Comparison of ENCODE assay signal across 24 mouse cellular contexts in genomic region chr9:98487273-98487672, GRCm38 (mm10). TPM values are rescaled to one million over a fixed set of nuclear protein-coding genes. Genes with fewer than 3 reads are reported as not detected.
DNase-seq lines count a peak whose midpoint lies in the region; ATAC-seq lines count a peak whose summit lies in the region.
"Had no signal": no experiment of that assay in that cellular context is flagged by ENCODE, and none has a peak within 500 bp of the region (broad histone marks: within the 10 kb centered on the region; RNA-seq: fewer than 3 reads in every experiment).

No protein-coding gene starts in this region.

- no peak for ATAC-seq in kidney, embryonic 15.5 days (replicated peaks; ENCODE audit: low FRiP score)
- ATAC-seq: forebrain, embryonic 15.5 days; hindbrain, postnatal 0 days; intestine, embryonic 16.5 days; liver, embryonic 12.5 days had no signal

- H3K9me3 ChIP-seq in heart, embryonic 10.5 days = no peaks in the 10 kb centered on the region
- no peaks in the 10 kb centered on the region for H3K9me3 ChIP-seq in kidney, embryonic 15.5 days (replicated peaks)
- H3K9me3 ChIP-seq: embryonic facial prominence, embryonic 10.5 days; forebrain, embryonic 15.5 days; limb, embryonic 12.5 days; liver, embryonic 12.5 days; midbrain, embryonic 10.5 days; neural tube, embryonic 15.5 days had no signal

- peaks cover 22% of the 10 kb centered on the region for H3K4me1 ChIP-seq in heart, embryonic 10.5 days
- H3K4me1 ChIP-seq in kidney, embryonic 15.5 days = peaks cover 7% of the 10 kb centered on the region
- H3K4me1 ChIP-seq: forebrain, embryonic 15.5 days; midbrain, embryonic 10.5 days; neural tube, embryonic 15.5 days had no signal

- H3K4me2 ChIP-seq in kidney, embryonic 15.5 days = no peak overlapping the region
- H3K4me2 ChIP-seq: forebrain, embryonic 15.5 days; heart, embryonic 11.5 days; limb, embryonic 12.5 days; liver, embryonic 12.5 days; neural tube, embryonic 15.5 days had no signal

- no peaks in the 10 kb centered on the region for H3K27me3 ChIP-seq in heart, embryonic 10.5 days (ENCODE audit: insufficient read depth, poor library complexity, severe bottlenecking)
- H3K27me3 ChIP-seq in kidney, embryonic 15.5 days = no peaks in the 10 kb centered on the region
- H3K27me3 ChIP-seq: forebrain, embryonic 15.5 days; limb, embryonic 12.5 days; liver, embryonic 12.5 days had no signal

- 68% methylated on average over 6 of the region's 6 CpGs for WGBS in heart, embryonic 10.5 days
- WGBS in kidney, embryonic 15.5 days = 55% methylated on average over 6 of the region's 6 CpGs

- H3K4me3 ChIP-seq in heart, embryonic 10.5 days = no peak overlapping the region
- H3K4me3 ChIP-seq in kidney, embryonic 15.5 days (replicated peaks) = no peak overlapping the region
- H3K4me3 ChIP-seq: embryonic facial prominence, embryonic 10.5 days; forebrain, embryonic 15.5 days; layer of hippocampus, adult 2 months; limb, embryonic 12.5 days; liver, embryonic 12.5 days; midbrain, embryonic 10.5 days; neural tube, embryonic 15.5 days had no signal

- no peak overlapping the region for H3K27ac ChIP-seq in heart, embryonic 10.5 days
- no peak overlapping the region for H3K27ac ChIP-seq in kidney, embryonic 15.5 days
- H3K27ac ChIP-seq: embryonic facial prominence, embryonic 10.5 days; forebrain, embryonic 15.5 days; hindbrain, postnatal 0 days; layer of hippocampus, adult 2 months; limb, embryonic 12.5 days; liver, embryonic 12.5 days; macrophage; midbrain, embryonic 10.5 days; neural tube, embryonic 15.5 days; stomach, postnatal 0 days had no signal

- DNase-seq in heart, adult 11 months = peak; percentile 90
- DNase-seq in heart, embryonic 10.5 days (ENCODE audit: low spot score) = no peak
- DNase-seq in kidney, postnatal 25 days = peak; percentile 30 to 45
- peak; percentile 71 for DNase-seq in lung, postnatal 14 days
- DNase-seq in ovary, postnatal 36 days (ENCODE audit: low spot score) = no peak
- DNase-seq in cerebellum, adult 11-12 months = no peak
- DNase-seq: adrenal gland, postnatal 10 days; cerebellum, adult 9-10 months; thymus, adult 2 months; thymus, postnatal 4 days had no signal

- H3K36me3 ChIP-seq in heart, embryonic 10.5 days = no peaks in the 10 kb centered on the region
- no peaks in the 10 kb centered on the region for H3K36me3 ChIP-seq in kidney, embryonic 15.5 days
- H3K36me3 ChIP-seq: embryonic facial prominence, embryonic 10.5 days; forebrain, embryonic 15.5 days; limb, embryonic 12.5 days; liver, embryonic 12.5 days; midbrain, embryonic 10.5 days; neural tube, embryonic 15.5 days had no signal

- no peak overlapping the region for H3K9ac ChIP-seq in kidney, embryonic 15.5 days
- H3K9ac ChIP-seq: forebrain, embryonic 15.5 days; limb, embryonic 12.5 days; liver, embryonic 12.5 days; neural tube, embryonic 15.5 days had no signal

RNA-seq across cellular contexts. Expression of gene Rbp2, which starts 1.4 kb away (rescaled TPM):
- polyA plus RNA-seq in heart, embryonic 10.5 days (2016; fragmentation: Nextera tagmentation; extraction: Ambion mirVana) = 0.60 and 1.9 TPM in 2 replicates
- 0.95 and 0.97 TPM in 2 replicates for polyA plus RNA-seq in kidney, embryonic 15.5 days (2015; fragmentation: Nextera tagmentation; extraction: Ambion mirVana)
- polyA plus RNA-seq: cortical plate, adult 2 months; limb, embryonic 12.5 days; macrophage had no signal

Comparison
In these comparisons a context has a peak if more than half of its experiments do, and no peak if none do; other contexts are left out.
1. DNase-seq: peak in heart, adult 11 months (single experiment), kidney, postnatal 25 days (2 of 2) and lung, postnatal 14 days (single experiment); none in heart, embryonic 10.5 days (single experiment), ovary, postnatal 36 days (single experiment) and cerebellum, adult 11-12 months (single experiment).